Mouse (Mus musculus): ENCODE data around the gene Nolc1.

DNA sequence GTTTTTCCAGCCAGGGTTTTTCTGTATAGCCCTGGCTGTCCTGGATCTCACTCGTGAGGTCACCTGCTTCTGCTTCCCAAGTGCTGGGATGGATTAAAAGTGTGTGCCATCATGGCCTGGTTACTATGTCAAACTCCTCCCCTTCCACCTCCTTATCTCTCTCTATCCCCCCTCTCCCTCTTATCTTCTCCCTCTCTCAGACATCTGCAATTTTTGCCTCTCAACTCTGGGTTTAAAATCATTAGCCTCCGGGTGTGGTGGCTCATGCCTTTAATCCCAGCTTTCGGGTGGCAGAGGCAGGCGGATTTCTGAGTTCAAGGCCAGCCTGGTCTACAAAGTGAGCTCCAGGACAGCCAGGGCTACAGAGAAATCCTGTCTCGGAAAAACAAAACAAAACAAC is 1.4 kb upstream of the Nolc1 start:
- TF ChIP-seq CTCF (conservative IDR thresholded peaks at IDR 0.05 in 1 of 2, IDR thresholded peaks at IDR 0.05 in 1 of 2; ENCODE audit: low read depth in 2 of 2, low read length in 2 of 2) = no peak
- TF ChIP-seq ZKSCAN1 (IDR thresholded peaks at IDR 0.05; ENCODE audit: borderline replicate concordance, low read depth, low read length) = no peak

All from CH12.LX (cell line).